Mouse (Mus musculus) brain, embryonic 18.5 days (tissue): Measurements from ENCODE around the gene Gm17606.
A peak's percentile ranks its signal among the peaks of the same experiment; 100 is the strongest.
"Not testable (repeated sequence)": the region's sequence is repeated elsewhere in the genome, so short reads cannot be mapped to it uniquely, and the experiment has no call there.

ENCODE experiments used
- DNase-seq: peaks from one replicate; pipeline ENCODE4 v3.0.0-alpha.2; 2012; ENCODE audit warnings: low read depth, low spot score

Gm17606 gene

DNA sequence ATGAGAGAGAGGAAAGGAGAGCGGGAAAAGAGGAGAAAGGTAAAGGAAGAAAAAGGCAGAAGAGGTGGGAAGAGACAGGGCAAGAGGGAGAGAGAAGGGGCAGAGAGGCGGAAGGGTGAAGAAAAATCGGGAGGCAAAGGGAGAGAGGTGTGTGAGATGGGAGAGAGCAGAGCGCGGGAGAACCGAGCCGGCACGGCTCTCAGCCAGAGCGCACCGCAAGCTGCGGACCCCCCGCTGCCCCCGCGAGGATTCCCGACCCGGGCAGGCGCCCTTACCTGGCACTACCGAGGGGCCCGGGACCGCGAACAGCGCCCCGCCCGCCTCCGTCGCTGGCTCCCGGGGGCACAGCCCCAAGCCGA is at the start of gene Gm17606:
Gene Gm17606 (plus strand): TSS at position 7 of the 359 bp plus-strand sequence.
- no peak for DNase-seq

DNA sequence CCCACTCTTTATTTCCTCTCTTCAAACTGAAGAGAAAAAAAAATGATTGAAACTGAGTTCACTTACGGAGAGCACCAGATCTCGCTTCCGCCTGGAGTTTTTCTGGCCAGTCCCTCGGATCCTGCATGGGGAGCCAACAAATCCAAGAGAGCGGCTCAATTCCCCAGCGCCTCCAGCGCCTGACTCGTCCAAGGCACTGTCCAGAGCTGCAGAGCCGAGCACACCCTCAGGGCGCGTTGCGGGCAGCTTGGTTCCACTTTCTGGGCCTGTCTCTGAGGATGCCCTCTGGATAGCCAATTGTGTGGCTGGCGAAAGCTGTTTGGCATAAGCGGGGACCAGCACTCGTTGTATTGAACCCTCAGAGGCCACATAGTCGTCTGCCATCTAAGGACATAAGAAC is 49.7 kb upstream of the Gm17606 start:
- no peak for DNase-seq

DNA sequence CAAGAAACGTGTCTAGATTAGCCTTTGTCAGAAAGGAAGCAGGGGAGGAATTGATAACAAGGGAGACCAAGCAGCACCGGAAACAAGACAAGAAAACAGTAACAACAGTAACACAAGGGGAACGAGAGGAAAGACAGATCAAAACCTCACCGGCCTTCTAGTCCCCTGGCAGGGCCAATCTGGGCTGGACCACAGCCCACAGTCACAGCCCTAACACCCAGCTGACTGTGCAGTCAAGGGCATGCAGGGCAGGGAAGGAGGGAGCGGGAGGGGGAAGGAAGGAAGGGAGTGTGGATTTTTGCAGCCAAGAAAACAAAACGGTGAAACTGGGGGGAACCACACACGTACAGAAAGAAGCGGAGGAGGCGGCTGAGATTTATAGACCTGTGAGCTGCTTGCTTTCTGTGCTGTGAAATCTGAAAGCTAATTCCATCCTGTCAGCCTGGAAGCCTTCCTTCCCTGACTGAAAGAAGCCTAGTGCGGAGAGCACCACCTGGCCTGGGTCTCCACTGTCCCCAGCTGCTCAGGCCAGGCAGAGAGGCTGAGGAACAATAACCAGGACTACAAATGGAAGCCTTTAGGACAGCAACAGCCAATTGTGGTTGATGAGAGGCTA is 48.3 kb upstream of the Gm17606 start:
- no peak for DNase-seq

GRCm38 (mm10) chr14:54594055-54594454 is 46.7 kb upstream of the Gm17606 start:
- no peak for DNase-seq

DNA sequence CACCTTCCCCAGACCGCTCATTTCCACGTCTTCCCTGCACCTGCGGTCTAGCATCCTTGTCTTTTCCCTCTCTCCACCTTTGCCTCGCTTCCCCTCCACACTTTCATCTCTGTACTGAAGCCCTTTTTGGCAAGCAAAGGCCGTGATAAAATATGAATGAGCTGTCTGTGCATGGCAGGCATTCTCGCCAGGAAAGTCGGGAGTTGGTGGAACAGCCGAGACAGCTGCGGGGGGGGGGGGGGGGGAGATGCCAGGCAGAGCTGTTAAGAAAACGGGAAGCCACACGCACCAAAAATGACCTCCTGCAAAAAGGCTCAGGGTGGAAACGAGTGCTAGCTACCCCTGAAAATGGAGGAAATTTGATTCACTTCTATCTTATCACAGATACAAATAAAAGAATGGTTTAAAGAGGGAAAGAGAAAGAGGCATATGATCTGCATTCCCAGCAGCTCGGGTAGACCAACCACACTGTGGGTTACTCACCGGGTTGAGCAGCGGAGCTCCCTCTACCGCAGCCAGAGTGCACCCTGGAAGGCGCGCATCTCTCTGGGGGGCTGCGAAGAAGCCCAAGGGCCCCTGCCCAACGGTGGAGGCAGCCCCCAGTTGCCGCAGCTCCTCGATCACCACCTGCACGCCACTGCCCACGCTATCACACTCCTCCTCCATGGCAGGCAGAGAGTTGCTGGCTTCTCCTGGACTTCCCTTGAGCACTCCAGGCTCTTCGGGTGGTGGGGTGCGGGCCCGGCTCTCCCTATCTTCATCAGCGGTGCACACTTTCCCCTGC is 45.9 kb upstream of the Gm17606 start:
- no peak for DNase-seq

GRCm38 (mm10) chr14:54597084-54597483 is 43.7 kb upstream of the Gm17606 start:
- no peak for DNase-seq

DNA sequence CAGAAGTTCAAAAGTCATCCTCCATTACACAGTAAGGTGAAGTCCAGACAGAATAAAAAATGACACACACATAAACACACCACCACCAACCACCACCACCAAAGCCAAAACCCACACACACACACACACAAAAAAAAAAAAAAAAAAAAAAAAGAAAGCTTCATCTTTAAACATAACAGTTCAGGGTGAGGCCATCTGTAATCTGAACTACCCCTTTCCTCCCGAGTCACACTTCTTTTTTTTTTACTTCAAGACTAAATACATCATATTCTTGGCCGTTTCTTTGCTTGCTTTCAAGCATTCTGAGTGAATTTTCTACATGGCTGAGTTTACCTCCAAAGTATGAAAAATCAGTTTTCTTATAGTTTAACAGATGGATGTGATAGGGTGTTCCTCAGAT is 39.2 kb upstream of the Gm17606 start:
- no peak for DNase-seq

- no peak for DNase-seq
Measured at GRCm38 (mm10) chr14:54602613-54603012, 38.1 kb upstream of the Gm17606 start.

GRCm38 (mm10) chr14:54603038-54603654 is 37.6 kb upstream of the Gm17606 start:
- DNase-seq = peak; percentile 96

DNA sequence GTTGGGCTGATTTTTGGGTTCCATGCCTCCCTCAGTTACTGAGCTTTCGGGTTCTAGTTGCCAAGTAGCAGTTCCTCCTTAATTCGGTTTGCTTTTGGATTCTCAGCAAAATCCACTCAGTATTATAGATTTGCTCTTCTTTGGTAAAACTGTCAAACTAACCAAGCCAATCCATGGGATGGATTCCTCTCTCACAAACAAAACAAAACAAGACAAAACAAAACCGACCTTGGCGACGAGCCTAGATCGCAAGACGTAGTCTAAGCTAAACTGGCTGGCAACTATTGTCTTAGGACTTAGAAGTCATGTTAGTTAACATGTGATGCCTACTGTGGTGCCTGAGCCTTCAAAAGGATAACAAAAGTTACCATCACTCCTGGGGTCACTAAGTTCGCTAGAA is 37.1 kb upstream of the Gm17606 start:
- DNase-seq = no peak

DNA sequence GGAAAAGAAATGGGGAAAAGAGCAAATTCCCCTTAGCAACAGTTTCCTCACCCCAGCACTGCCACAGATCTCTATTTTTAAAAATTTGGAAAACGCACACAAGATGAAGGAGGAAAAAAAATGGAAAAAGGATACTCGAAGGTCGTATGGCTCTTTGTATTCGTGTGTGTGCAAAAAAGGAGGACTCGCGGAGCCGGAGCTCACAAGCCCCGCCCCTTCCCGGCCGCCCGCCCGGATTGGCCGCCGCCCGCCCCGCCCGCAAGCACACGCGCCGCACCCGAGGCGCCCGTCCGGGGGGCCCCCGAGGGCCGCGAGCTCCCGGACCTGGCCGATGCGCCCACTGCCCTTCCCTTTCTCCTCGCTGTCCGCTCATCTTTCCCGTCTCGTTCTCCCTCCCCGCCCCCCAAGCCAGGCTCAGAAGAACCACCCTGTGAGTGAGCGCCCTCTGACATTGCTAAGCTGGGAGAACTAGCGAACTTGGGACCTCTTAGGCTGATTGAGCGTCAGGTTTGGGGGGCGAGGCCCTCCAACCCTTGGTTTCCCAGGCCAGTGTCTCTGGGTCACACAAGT is 34.9 kb upstream of the Gm17606 start, which contains the start of gene 4931414P19Rik:
Gene 4931414P19Rik (minus strand): TSS at position 242 of the 570 bp plus-strand sequence.
- no peak for DNase-seq

DNA sequence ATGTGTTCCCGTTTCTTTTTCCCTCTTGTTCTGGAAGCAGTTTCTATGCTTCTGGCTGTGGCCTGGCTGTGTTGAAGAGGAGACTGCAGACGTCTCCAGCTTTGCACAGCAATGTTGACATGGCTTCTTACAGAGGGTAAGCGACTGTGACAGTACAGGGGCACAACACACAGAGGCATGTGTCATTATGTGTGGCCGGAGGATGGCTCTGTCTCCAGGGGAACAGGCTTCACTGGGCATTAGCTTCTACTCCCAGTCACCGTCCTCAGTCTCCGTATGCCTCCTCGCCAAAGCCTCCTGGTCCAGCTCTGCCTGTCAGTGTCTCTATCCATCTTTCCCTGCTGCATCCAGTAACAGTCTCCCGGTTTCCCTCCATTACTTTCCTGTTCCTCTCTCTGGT is 33.5 kb upstream of the Gm17606 start:
- DNase-seq = no peak

DNA sequence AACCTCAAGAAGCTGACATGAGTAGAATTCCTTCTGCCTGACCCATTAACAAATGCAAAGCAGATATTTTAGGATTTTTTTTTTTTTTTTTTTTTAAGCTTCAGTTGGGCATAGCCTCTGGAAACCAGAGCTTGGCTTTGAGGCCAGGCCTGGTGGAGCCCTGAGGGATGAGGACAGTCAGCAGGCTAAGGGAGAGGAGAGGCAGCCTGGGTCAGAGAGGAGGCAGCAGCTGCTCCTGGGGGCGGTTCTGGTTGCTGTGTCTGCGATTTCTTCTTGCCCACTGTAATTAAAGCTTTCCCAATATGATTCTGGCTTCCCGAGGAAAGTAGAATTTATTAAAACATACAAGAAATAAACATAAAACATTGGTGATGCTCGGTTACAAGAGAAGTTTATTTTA is 31.5 kb upstream of the Gm17606 start:
- no peak for DNase-seq

- no peak for DNase-seq
Measured at GRCm38 (mm10) chr14:54609962-54610361, 30.8 kb upstream of the Gm17606 start.

- no peak for DNase-seq
Measured at GRCm38 (mm10) chr14:54610648-54611047, 30.1 kb upstream of the Gm17606 start.

GRCm38 (mm10) chr14:54614130-54614529 is 26.6 kb upstream of the Gm17606 start:
- not testable (repeated sequence) for DNase-seq

- DNase-seq = no peak
Measured at GRCm38 (mm10) chr14:54616226-54616825, 24.4 kb upstream of the Gm17606 start.

- no peak for DNase-seq
Measured at GRCm38 (mm10) chr14:54617152-54617896, 23.4 kb upstream of the Gm17606 start.

DNA sequence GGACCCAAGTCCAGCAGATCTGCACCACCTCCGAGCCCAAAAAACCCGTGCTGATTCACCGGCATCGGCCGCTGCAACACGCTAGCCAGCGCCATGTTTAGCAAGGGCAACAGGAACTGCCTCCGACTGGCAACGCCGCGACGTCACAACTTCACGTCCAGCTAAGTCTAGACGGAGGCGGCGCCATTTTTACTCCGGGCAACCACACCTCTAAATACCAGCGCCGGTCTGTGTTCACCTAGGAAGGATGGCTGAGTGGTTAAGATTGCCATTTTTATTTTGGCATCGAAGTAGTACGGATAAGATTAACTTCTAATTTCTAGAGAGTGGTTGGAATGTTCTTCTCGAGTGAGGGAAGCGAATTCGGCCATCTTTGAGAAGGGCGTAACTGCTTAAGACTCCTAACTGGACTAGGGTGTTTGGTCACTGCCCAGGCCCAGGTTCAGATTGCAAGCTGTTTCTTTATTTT is 22.8 kb upstream of the Gm17606 start, which contains the start of gene Psmb5:
Gene Psmb5 (minus strand): TSS at position 126 of the 469 bp plus-strand sequence.
- DNase-seq = peak; percentile 86

DNA sequence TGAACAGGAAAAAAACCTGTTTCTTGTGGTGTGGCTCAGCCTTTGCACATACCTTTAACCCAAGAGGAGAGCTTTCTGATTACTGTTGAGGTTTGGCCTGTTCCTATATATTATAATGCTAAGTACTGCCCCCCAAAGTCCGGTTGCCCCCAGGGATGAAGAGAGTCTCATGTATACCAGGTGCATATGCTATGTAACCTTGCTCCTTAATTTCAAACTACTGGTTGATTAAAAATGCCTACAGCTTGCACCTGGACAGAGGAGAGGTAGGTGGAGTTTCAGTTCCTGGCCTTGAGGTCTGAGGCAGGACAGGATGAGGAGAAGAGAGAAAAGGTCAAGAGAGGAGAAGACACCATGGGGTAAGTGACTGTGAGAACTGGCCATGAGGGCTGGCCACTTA is 19.6 kb upstream of the Gm17606 start, which contains the start of gene Psmb11:
Gene Psmb11 (plus strand): TSS at position 301 of the 400 bp plus-strand sequence.
- no peak for DNase-seq

DNA sequence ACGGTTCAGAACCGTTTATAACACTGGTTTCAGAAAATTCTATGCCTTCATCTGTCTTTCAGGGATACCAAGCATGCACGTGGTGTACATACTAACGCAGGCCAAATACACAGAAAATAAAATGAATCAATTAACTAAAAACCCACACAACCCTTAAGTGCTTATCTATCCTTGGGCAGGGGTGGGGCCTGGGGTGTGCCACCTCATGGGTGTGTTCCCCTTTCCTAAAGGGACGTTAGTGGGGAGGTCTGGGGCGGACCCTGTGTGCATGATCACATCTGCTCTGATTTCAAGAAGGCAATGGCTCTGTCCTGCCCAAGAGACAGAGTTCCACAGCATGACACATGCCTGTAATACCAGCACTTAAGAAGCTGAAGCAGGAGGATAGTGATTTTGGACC is 17.4 kb upstream of the Gm17606 start:
- no peak for DNase-seq
